Mouse (Mus musculus) forebrain, embryonic 14.5 days (tissue): ENCODE measurements around the gene Kmt2e. TPM values are rescaled to one million over a fixed set of nuclear protein-coding genes. Genes with fewer than 3 reads are reported as not detected.

Experiments
- ATAC-seq: fragments of 200-750 bp; cut with Nextera tagmentation; 2 replicates; pipeline ENCODE4 v1.8.0; 2017; ENCODE audit warnings: mild to moderate bottlenecking, moderate library complexity
- DNase-seq: peaks from one replicate; pipeline ENCODE4 v3.0.0-alpha.2; 2015; ENCODE audit warnings: low spot score
- H3K27ac ChIP-seq: fragments of 300-500 bp; sonication (generic); 2 replicates; pipeline ENCODE4 v1.5.1; 2014; ENCODE audit warnings: low read depth, mild to moderate bottlenecking, control low read depth, low read length, moderate library complexity
- H3K27me3 ChIP-seq: fragments of 300-500 bp; sonication (generic); replicated peaks from 2 replicates; pipeline ENCODE4 v1.6.1; 2014; ENCODE audit warnings: low read length, control low read depth, mixed read lengths; ENCODE audit not compliant: control insufficient read depth, insufficient read depth
- H3K36me3 ChIP-seq: fragments of 300-500 bp; sonication (generic); 2 replicates; pipeline ENCODE4 v1.6.1; 2014; ENCODE audit warnings: low read length, control low read depth; ENCODE audit not compliant: control insufficient read depth, insufficient read depth
- H3K4me1 ChIP-seq: fragments of 300-500 bp; sonication (generic); 2 replicates; pipeline ENCODE4 v1.6.1; 2014; ENCODE audit warnings: antibody characterized with exemption, low read length, control low read depth; ENCODE audit not compliant: control insufficient read depth, insufficient read depth
- H3K4me2 ChIP-seq: fragments of 300-500 bp; sonication (generic); 2 replicates; pipeline ENCODE4 v1.6.1; 2014; ENCODE audit warnings: mild to moderate bottlenecking, control low read depth, low read length
- H3K4me3 ChIP-seq: fragments of 300-500 bp; sonication (generic); 2 replicates; pipeline ENCODE4 v1.5.1; 2014; ENCODE audit warnings: low read depth, low read length, control low read depth
- H3K9ac ChIP-seq: fragments of 300-500 bp; sonication (generic); 2 replicates; pipeline ENCODE4 v1.6.1; 2014; ENCODE audit warnings: mild to moderate bottlenecking, low read length, control low read depth, moderate library complexity
- H3K9me3 ChIP-seq: fragments of 300-500 bp; sonication (generic); replicated peaks from 2 replicates; pipeline ENCODE4 v1.6.1; 2016; ENCODE audit warnings: low read length, control low read depth, mixed read lengths; ENCODE audit not compliant: control insufficient read depth
- WGBS: fragments of 180-500 bp; shearing (Covaris S2); extraction: QIAGEN DNeasy Blood & Tissue Kit; methylation state at CpG from one replicate; pipeline ENCODE4 v1.1.7; 2014; 5-methylcytosine and 5-hydroxymethylcytosine counted together
- polyA plus RNA-seq: library from polyadenylated mRNA; unstranded; fragments of >200 nt; fragmentation: Nextera tagmentation; extraction: Ambion mirVana; gene quantifications from 2 replicates; pipeline ENCODE4 v1.2.1, GENCODE M21; 2014

Gene Kmt2e
- polyA plus RNA-seq, 1 experiment from 2014 or later, result 131 TPM

DNA sequence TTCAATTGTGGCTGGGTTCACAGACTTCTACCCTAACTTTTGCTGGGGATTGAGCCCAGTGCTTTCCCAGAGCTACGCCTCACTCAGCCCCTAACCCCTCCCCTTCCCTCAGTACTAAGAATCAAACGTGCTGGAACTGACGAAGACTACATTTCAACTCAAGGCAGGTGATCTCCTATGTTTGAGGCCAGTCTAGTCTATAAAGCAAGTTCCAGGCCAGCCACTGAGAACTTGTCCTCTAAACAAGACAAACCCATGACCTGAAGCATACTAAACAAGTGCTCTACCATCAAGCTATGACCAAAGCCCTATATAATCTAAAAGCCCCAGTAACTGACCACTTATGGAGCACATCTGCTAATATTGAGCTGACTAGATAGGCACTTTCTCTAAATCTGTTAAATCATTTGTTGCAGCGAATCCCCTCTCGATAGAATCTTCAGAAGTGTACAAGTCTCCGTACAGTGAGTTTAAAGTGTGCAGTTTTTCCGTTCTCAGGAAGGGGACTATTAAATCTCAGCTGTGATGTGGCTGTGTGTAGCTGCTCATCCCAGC, 14.5 kb upstream of the Kmt2e start:
- DNase-seq, result no peak
- H3K4me2 ChIP-seq, result peak overlapping the region; percentile 80; the same call in 1 of the 2 replicates
- ATAC-seq, result no peak
- 40% methylated on average over 7 of the region's 7 CpGs for WGBS
- peaks cover 44% of the 10 kb centered on the region for H3K4me1 ChIP-seq
- H3K9me3 ChIP-seq, result no peaks in the 10 kb centered on the region
- no peaks in the 10 kb centered on the region for H3K27me3 ChIP-seq
- no peak overlapping the region for H3K9ac ChIP-seq
- no peak overlapping the region for H3K27ac ChIP-seq
- no peak overlapping the region for H3K4me3 ChIP-seq
- peaks cover 23% of the 10 kb centered on the region for H3K36me3 ChIP-seq

- ATAC-seq, result no peak
- peaks cover 25% of the 10 kb centered on the region for H3K36me3 ChIP-seq
- H3K4me3 ChIP-seq, result no peak overlapping the region
- H3K27me3 ChIP-seq, result no peaks in the 10 kb centered on the region
- no peak overlapping the region for H3K9ac ChIP-seq
- 57% methylated on average over 1 of the region's 1 CpGs for WGBS
- no peak for DNase-seq
- peak overlapping the region; percentile 18; the same call in 1 of the 2 replicates for H3K27ac ChIP-seq
- no peak overlapping the region for H3K4me2 ChIP-seq
- H3K4me1 ChIP-seq, result peaks cover 37% of the 10 kb centered on the region
- no peaks in the 10 kb centered on the region for H3K9me3 ChIP-seq
These were observed 13.8 kb upstream of the Kmt2e start for GRCm38 (mm10) chr5:23420410-23420809.

DNA sequence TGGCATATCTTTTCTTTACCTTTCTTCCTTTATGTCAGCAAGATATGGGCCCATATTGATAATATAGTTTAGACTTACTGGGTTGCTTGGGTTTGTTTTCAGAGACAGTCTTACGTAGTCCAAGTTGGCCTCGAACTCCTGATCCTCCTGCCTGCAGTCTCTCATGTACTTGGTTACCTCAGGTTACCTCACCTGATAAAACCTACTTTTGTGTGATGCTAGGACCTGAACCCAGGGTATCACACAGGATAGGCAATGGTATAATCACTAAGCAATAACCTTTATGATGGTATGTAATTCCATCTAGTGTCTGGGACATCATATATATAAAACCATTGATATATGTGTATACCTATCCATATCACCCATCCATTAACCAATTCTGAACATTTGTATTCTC, 12.8 kb upstream of the Kmt2e start:
- Histone ChIP-seq H3K4me1 (peaks cover 31% of the 10 kb centered on the region), H3K4me2 (no peak overlapping the region), H3K9me3 (no peaks in the 10 kb centered on the region), H3K27ac (no peak overlapping the region), H3K27me3 (no peaks in the 10 kb centered on the region), H3K36me3 (peaks cover 35% of the 10 kb centered on the region), H3K4me3 (no peak overlapping the region), H3K9ac (no peak overlapping the region)
- ATAC-seq (no peak), DNase-seq (no peak)
- WGBS, result 92% methylated on average over 2 of the region's 2 CpGs

DNA sequence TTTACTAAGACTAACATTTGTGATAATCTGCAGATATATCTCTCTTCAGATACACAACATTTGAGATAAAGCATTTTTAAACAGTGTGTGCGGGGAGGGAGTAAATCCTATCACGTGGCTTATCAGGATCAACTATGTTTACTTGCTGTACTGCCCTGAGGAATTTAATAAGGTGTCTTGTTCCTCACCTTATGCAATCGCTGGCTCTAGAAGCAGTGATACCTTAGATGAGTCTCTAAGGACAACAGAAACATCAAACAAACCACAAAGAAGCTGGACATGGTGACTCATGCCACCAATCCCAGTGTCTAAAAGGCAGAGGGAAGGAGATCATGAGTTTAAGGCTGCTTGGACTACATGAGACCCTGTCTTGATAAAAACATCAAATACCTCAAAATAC, 11.2 kb upstream of the Kmt2e start:
- Histone ChIP-seq H3K27ac (no peak overlapping the region), H3K36me3 (peaks cover 33% of the 10 kb centered on the region), H3K9me3 (no peaks in the 10 kb centered on the region), H3K9ac (no peak overlapping the region), H3K4me2 (no peak overlapping the region), H3K4me3 (no peak overlapping the region), H3K27me3 (no peaks in the 10 kb centered on the region), H3K4me1 (peaks cover 23% of the 10 kb centered on the region)
- ATAC-seq, result no peak
- WGBS, result 91% methylated on average over 3 of the region's 3 CpGs
- no peak for DNase-seq

GRCm38 (mm10) chr5:23427501-23427900, 6.7 kb upstream of the Kmt2e start:
- Histone ChIP-seq H3K4me3 (no peak overlapping the region), H3K36me3 (peaks cover 32% of the 10 kb centered on the region), H3K9me3 (no peaks in the 10 kb centered on the region), H3K9ac (no peak overlapping the region), H3K27me3 (no peaks in the 10 kb centered on the region), H3K4me2 (no peak overlapping the region), H3K27ac (no peak overlapping the region), H3K4me1 (peaks cover 30% of the 10 kb centered on the region)
- WGBS, result 48% methylated on average over 1 of the region's 1 CpGs
- no peak for ATAC-seq
- no peak for DNase-seq

DNA sequence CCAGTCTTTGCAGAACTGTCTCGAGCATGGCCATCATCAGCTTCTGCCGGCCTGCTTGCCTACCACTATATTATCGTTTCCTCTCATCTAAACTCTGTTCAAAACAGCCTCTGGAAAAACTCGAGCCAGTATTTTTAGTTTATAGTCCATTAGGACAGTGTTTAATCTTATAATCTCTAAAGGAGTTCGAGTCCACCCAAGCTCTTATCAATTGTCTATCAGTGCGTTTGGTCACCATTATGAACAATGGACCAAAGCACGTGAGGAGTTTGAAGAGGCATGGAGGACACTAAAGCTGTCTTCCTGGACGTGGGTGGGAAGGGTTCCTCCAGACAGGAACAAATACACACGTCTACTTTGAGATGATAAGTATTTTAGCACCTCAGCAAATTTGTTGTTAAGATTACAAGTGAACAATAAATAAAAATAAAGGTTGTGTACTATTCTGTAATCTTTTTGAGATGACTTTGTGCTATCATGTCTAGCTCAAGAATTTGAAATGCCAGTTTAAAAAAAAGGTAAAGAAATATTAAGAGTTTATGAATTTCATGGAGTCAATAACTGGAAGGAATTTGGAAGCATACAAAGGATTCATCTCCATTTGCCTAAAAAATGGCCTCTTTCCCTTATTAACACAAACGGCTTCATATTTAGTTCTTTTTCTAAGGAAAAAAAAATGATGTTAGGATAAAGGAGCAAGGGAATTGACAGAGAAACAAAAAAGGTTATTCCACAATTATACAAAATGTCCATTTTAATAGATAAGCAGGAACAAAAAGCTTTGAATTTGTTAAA, 3.0 kb upstream of the Kmt2e start:
- H3K9ac ChIP-seq, result peak overlapping the region; percentile 99
- H3K4me2 ChIP-seq, result peak overlapping the region; percentile 82
- H3K27ac ChIP-seq, result peak overlapping the region; percentile 31; the same call in 1 of the 2 replicates
- ATAC-seq, result no peak
- H3K36me3 ChIP-seq, result 0 out of 2 replicates have a peak, but pooled peaks cover 3% of the 10 kb centered on the region
- H3K9me3 ChIP-seq, result no peaks in the 10 kb centered on the region
- no peaks in the 10 kb centered on the region for H3K27me3 ChIP-seq
- H3K4me1 ChIP-seq, result peaks cover 28% of the 10 kb centered on the region
- DNase-seq, result peak; percentile 62
- 13% methylated on average over 10 of the region's 10 CpGs for WGBS
- H3K4me3 ChIP-seq, result peak overlapping the region; percentile 96

DNA sequence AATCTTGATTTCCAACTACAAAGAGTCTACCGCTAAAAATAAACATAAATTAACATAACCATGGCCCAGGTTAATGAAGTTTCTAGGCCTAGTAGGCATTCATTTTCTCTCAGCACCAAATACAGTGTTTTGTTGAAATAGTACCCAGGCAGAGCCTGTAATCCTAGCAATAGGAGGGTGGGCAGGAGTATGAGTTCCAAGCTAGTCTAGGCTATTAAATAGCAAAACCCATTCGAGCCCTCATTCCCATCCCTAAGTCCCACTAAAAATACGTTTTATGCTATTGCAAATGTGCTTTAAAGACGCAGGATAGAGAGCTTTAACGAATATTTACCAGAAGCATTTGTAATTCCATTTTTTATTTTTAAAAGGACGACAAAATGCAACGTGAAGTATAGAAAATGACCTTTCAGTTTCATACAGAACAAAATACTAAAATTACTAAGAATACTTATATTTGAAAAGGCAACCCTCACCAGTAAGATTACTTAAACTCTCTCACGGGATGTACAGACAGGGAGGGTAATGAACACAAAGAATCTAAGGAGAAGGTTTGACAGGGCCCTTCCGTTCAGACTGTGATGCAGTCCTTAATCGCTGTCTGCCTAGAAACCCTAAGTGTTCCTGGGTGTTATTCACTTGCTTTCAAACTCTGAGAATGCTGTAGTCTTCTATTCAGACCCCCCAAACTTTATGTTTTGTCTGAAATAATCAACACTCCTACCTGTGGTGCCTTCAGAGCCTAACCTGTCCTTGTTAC, 2.1 kb upstream of the Kmt2e start:
- Histone ChIP-seq H3K27ac (peak overlapping the region; percentile 100), H3K4me2 (peak overlapping the region; percentile 82), H3K4me3 (peak overlapping the region; percentile 96), H3K36me3 (no peaks in the 10 kb centered on the region), H3K4me1 (peaks cover 28% of the 10 kb centered on the region), H3K9me3 (no peaks in the 10 kb centered on the region), H3K27me3 (no peaks in the 10 kb centered on the region), H3K9ac (peak overlapping the region; percentile 99)
- WGBS, result 2% methylated on average over 10 of the region's 10 CpGs
- no peak for ATAC-seq
- peak; percentile 46 for DNase-seq

DNA sequence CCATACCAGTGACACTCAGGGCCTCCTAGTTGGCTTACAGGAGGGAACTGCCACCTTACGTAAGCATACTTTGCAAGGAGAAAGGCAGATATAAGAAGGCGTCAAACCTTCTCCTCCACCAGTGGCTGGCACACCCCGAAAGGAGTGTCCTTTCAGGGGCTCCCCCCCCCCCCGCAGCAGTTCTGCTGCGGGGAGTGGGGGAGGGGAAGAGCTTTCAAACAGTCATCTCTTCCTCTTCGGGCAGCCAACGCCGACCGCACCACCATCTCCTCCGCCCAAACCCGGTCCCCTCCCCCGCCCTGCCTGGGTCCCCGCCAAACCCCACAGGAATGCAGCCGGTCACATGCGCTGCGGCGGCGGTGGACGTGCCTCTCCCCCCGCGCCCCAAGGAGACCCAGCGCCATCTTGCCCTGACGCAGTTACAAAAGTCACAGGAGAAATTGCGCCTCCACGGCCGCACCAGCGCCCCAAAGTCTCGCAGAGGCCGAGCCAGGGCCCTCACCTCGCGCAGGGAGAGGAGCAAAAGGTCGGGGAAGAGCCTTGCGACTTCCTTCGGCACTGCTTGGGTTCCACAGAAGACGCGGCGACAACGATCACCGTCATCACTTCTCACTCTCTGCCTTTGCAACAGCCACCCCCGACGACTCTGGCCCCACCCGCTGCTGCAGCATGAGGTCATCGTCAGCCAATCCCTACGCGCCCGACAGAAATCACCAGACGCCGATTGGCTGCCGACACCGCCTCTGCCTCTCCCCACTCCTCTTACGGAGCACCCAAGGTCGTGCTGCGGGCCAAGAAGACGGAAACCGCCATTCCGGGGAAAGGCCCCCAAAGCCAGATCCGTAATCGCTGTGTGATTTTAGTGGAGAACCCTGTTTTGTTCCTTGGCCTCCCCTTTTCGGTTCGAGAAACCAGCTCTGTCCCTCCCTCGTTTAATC, 1.3 kb upstream of the Kmt2e start:
- WGBS, result under 1% methylated on average over 59 of the region's 61 CpGs
- peak overlapping the region; percentile 91 for H3K4me2 ChIP-seq
- peak overlapping the region; percentile 100 for H3K27ac ChIP-seq
- peaks cover 29% of the 10 kb centered on the region for H3K4me1 ChIP-seq
- H3K9me3 ChIP-seq, result no peaks in the 10 kb centered on the region
- ATAC-seq (peak; percentile 91), DNase-seq (peak; percentile 99)
- peak overlapping the region; percentile 99 for H3K9ac ChIP-seq
- H3K36me3 ChIP-seq, result no peaks in the 10 kb centered on the region
- no peaks in the 10 kb centered on the region for H3K27me3 ChIP-seq
- peak overlapping the region; percentile 96 for H3K4me3 ChIP-seq
